Mouse (Mus musculus): ENCODE measurements around the gene 0610009B22Rik. TPM values are rescaled to one million over a fixed set of nuclear protein-coding genes. Genes with fewer than 3 reads are reported as not detected.
A peak's percentile ranks its signal among the peaks of the same experiment; 100 is the strongest.
"Not testable (repeated sequence)": the region's sequence is repeated elsewhere in the genome, so short reads cannot be mapped to it uniquely, and the experiment has no call there.

The 0610009B22Rik gene
- polyA plus RNA-seq, 1 experiment from 2014 or later, result 110 TPM

DNA sequence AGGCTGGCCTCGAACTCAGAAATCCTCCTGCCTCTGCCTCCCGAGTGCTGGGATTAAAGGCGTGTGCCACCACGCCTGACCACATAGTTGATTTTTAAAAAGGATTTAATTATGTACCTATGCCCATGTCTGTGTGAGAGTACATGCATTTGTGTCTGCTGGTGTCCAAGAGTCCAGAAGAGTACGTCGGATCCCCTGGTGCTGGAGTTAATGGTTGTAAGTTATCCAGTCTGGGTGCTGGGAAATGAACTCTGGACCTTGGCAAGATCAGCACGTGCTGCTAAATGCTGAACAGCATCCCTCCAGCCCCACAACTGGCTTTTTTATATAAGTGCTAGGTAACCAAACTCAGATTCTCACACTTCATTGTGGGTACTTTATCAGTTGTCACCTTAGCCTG is 17.8 kb downstream of the 0610009B22Rik start:
- no peak for TF ChIP-seq CTCF (IDR thresholded peaks at IDR 0.05; ENCODE audit: low read depth)
- no peak for ATAC-seq
- no peak overlapping the region for H3K27ac ChIP-seq (ENCODE audit: low read depth, low read length)
- 85% methylated on average over 7 of the region's 7 CpGs for WGBS
- no peaks in the 10 kb centered on the region for H3K9me3 ChIP-seq (ENCODE audit: control insufficient read depth)
- no peaks in the 10 kb centered on the region for H3K36me3 ChIP-seq (ENCODE audit: control insufficient read depth, insufficient read depth)
- no peak overlapping the region for H3K4me3 ChIP-seq (ENCODE audit: low read depth, low read length)
- no peaks in the 10 kb centered on the region for H3K4me1 ChIP-seq (replicated peaks; ENCODE audit: control insufficient read depth, insufficient read depth, low read length)
- H3K27me3 ChIP-seq (replicated peaks; ENCODE audit: control insufficient read depth, insufficient read depth, low read length), result no peaks in the 10 kb centered on the region
- no peak overlapping the region for H3K9ac ChIP-seq (ENCODE audit: low read depth, low read length)
- no peak overlapping the region for H3K4me2 ChIP-seq (replicated peaks; ENCODE audit: low read depth)

DNA sequence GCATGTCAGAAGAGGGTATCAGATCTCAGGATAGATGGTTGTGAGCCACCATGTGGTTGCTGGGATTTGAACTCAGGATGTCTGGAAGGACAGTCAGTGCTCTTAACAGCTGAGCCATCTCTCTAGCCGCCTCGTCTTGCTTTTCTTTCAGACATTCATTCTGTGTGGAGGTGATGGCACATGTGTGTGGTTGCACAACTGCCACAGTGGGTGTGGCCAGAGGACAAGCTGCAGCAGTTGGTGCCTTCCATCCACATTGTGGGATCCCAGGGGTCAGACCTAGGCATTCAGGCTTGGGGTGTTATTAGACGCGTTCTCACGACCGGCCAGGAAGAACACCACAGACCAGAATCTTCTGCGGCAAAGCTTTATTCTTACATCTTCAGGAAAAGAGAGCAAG is 23.9 kb downstream of the 0610009B22Rik start:
- not testable (repeated sequence) for H3K27ac ChIP-seq (ENCODE audit: low read depth, low read length); H3K4me3 ChIP-seq (ENCODE audit: low read depth, low read length); H3K4me1 ChIP-seq (replicated peaks; ENCODE audit: control insufficient read depth, insufficient read depth, low read length); H3K4me2 ChIP-seq (replicated peaks; ENCODE audit: low read depth); H3K9me3 ChIP-seq (ENCODE audit: control insufficient read depth); H3K9ac ChIP-seq (ENCODE audit: low read depth, low read length); ATAC-seq; H3K27me3 ChIP-seq (replicated peaks; ENCODE audit: control insufficient read depth, insufficient read depth, low read length); H3K36me3 ChIP-seq (ENCODE audit: control insufficient read depth, insufficient read depth)
- WGBS, result 89% methylated on average over 7 of the region's 7 CpGs

DNA sequence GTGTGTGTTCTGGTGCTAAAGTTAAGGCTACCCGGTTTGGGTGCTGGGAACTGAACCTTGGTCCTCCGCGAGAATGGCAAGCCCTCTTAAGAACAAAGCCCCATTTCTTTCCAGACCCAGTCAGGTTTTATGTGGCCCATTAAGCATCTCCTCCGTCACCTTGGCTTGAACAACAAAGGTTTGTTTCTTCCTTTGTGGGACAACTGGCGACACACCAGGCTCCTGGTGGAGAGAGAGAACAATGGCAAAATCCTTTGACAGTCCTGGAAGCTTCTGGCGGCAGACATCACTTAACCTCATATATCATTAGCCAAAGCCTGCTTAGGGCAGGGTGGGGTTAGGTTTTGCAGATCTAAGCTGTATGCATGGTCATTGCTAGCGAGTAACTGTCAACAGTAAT is 26.0 kb downstream of the 0610009B22Rik start:
- TF ChIP-seq CTCF (IDR thresholded peaks at IDR 0.05; ENCODE audit: low read depth), result no peak
- H3K4me3 ChIP-seq (ENCODE audit: low read depth, low read length), result no peak overlapping the region

DNA sequence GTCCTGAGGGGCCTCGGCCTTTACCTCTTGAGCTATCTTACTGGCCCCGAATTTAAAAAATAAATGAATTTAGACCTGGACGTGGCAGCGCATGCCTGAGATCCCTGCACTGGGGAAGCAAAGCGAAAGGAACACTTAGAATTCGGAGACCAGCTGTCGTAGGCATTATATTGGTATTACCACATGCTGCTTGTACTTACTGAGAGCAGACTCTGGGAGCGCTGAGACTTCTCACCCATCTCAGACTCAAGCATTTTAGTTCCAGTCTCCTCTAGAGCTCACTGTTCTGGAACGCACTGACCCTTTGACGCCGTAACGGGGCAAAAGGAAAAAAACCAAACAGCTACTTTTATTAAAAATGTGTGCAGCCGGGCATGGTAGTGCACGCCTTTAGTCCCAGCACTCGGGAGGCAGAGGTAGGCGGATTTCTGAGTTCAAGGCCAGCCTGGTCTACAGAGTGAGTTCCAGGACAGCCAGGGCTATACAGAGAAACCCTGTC is 26.8 kb downstream of the 0610009B22Rik start:
- H3K4me2 ChIP-seq (replicated peaks; ENCODE audit: low read depth), result no peak overlapping the region
- H3K9ac ChIP-seq (ENCODE audit: low read depth, low read length), result no peak overlapping the region
- WGBS, result 85% methylated on average over 16 of the region's 16 CpGs
- no peak overlapping the region for H3K27ac ChIP-seq (ENCODE audit: low read depth, low read length)
- H3K9me3 ChIP-seq (ENCODE audit: control insufficient read depth), result no peaks in the 10 kb centered on the region
- no peaks in the 10 kb centered on the region for H3K27me3 ChIP-seq (replicated peaks; ENCODE audit: control insufficient read depth, insufficient read depth, low read length)
- H3K4me3 ChIP-seq (ENCODE audit: low read depth, low read length), result no peak overlapping the region
- TF ChIP-seq CTCF (IDR thresholded peaks at IDR 0.05; ENCODE audit: low read depth), result no peak
- H3K36me3 ChIP-seq (ENCODE audit: control insufficient read depth, insufficient read depth), result no peaks in the 10 kb centered on the region
- ATAC-seq, result no peak
- H3K4me1 ChIP-seq (replicated peaks; ENCODE audit: control insufficient read depth, insufficient read depth, low read length), result no peaks in the 10 kb centered on the region

More for the DNA sequence above, 26.0 kb downstream of the 0610009B22Rik start:
- no peaks in the 10 kb centered on the region for H3K9me3 ChIP-seq (ENCODE audit: control insufficient read depth)
- H3K27me3 ChIP-seq (replicated peaks; ENCODE audit: control insufficient read depth, insufficient read depth, low read length), result no peaks in the 10 kb centered on the region
- no peak overlapping the region for H3K9ac ChIP-seq (ENCODE audit: low read depth, low read length)
- WGBS, result 78% methylated on average over 7 of the region's 7 CpGs
- H3K4me2 ChIP-seq (replicated peaks; ENCODE audit: low read depth), result no peak overlapping the region
- no peaks in the 10 kb centered on the region for H3K36me3 ChIP-seq (ENCODE audit: control insufficient read depth, insufficient read depth)
- no peak overlapping the region for H3K27ac ChIP-seq (ENCODE audit: low read depth, low read length)
- H3K4me1 ChIP-seq (replicated peaks; ENCODE audit: control insufficient read depth, insufficient read depth, low read length), result no peaks in the 10 kb centered on the region
- no peak for ATAC-seq

DNA sequence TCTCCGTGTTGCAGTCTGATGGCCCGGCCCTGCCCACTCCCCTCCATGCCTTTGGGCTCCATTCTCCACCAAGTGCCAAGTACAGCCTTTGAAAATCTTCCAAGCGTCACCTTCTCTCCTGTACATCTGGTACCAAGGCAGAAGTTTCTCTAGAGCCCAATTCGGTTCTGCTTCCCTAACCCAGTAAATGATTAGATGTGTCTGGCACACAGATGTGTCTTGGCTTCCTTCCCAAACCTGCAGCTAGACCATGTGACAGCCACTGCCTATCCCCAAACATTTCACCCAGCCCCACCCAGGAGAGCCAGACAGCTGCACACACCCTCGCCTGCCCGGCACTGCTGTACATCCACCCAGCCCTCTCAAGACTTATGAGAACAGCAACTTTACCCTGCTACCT is 30.0 kb downstream of the 0610009B22Rik start:
- WGBS, result 37% methylated on average over 6 of the region's 6 CpGs
- no peak for TF ChIP-seq CTCF (IDR thresholded peaks at IDR 0.05; ENCODE audit: low read depth)

DNA sequence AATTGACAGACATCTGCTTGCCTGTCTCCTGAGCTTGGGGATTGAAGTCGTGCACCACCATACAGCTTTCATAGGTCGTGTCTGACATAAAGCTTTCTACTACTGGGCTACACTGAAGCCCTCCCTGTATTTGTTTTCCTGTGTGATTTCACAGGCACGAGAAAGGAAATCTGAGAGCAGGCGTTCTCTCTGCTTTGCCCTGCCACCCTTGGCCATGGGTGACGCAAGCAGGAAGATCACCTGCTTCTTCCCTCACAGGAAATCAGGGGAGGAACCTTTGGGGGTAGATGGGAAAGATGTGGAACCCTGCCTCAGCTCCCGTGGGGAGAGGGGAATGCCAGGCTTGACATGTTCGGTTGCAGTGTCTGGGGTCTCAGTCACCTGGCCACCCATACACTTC is 30.4 kb downstream of the 0610009B22Rik start:
- H3K4me3 ChIP-seq (ENCODE audit: low read depth, low read length), result no peak overlapping the region
- H3K9ac ChIP-seq (ENCODE audit: low read depth, low read length), result no peak overlapping the region
- TF ChIP-seq CTCF (IDR thresholded peaks at IDR 0.05; ENCODE audit: low read depth), result no peak
- H3K27me3 ChIP-seq (replicated peaks; ENCODE audit: control insufficient read depth, insufficient read depth, low read length), result no peaks in the 10 kb centered on the region
- no peak for ATAC-seq
- H3K36me3 ChIP-seq (ENCODE audit: control insufficient read depth, insufficient read depth), result peaks cover 10% of the 10 kb centered on the region; the same call in 1 of the 2 replicates
- H3K4me2 ChIP-seq (replicated peaks; ENCODE audit: low read depth), result no peak overlapping the region
- H3K4me1 ChIP-seq (replicated peaks; ENCODE audit: control insufficient read depth, insufficient read depth, low read length), result no peaks in the 10 kb centered on the region
- WGBS, result 60% methylated on average over 7 of the region's 7 CpGs
- no peak overlapping the region for H3K27ac ChIP-seq (ENCODE audit: low read depth, low read length)
- H3K9me3 ChIP-seq (ENCODE audit: control insufficient read depth), result no peaks in the 10 kb centered on the region

More for the DNA sequence above, 30.0 kb downstream of the 0610009B22Rik start:
- H3K4me3 ChIP-seq (ENCODE audit: low read depth, low read length), result no peak overlapping the region
- no peaks in the 10 kb centered on the region for H3K4me1 ChIP-seq (replicated peaks; ENCODE audit: control insufficient read depth, insufficient read depth, low read length)
- H3K9me3 ChIP-seq (ENCODE audit: control insufficient read depth), result no peaks in the 10 kb centered on the region
- ATAC-seq, result peak; percentile 58; the same call in 1 of the 2 replicates
- H3K27ac ChIP-seq (ENCODE audit: low read depth, low read length), result no peak overlapping the region
- H3K4me2 ChIP-seq (replicated peaks; ENCODE audit: low read depth), result no peak overlapping the region
- H3K27me3 ChIP-seq (replicated peaks; ENCODE audit: control insufficient read depth, insufficient read depth, low read length), result no peaks in the 10 kb centered on the region
- no peak overlapping the region for H3K9ac ChIP-seq (ENCODE audit: low read depth, low read length)
- H3K36me3 ChIP-seq (ENCODE audit: control insufficient read depth, insufficient read depth), result peaks cover 10% of the 10 kb centered on the region; the same call in 1 of the 2 replicates
